Mouse (Mus musculus) neural tube, embryonic 13.5 days (tissue): ENCODE measurements around the gene Sqstm1. TPM values are rescaled to one million over a fixed set of nuclear protein-coding genes. Genes with fewer than 3 reads are reported as not detected.

Source experiments
- ATAC-seq: fragments of 200-750 bp; cut with Nextera tagmentation; 2 replicates; pipeline ENCODE4 v1.8.0; 2017; ENCODE audit warnings: low read depth, mild to moderate bottlenecking, moderate TSS enrichment, moderate library complexity
- H3K27ac ChIP-seq: fragments of 300-500 bp; sonication (generic); replicated peaks from 2 replicates; pipeline ENCODE4 v1.5.1; 2015; ENCODE audit warnings: moderate library complexity, mild to moderate bottlenecking, inconsistent platforms
- H3K27me3 ChIP-seq: fragments of 300-500 bp; sonication (generic); 2 replicates; pipeline ENCODE4 v1.6.1; 2015; ENCODE audit warnings: mild to moderate bottlenecking, inconsistent platforms
- H3K36me3 ChIP-seq: fragments of 300-500 bp; sonication (generic); 2 replicates; pipeline ENCODE4 v1.6.1; 2015; ENCODE audit warnings: mild to moderate bottlenecking, inconsistent platforms
- H3K4me1 ChIP-seq: fragments of 300-500 bp; sonication (generic); replicated peaks from 2 replicates; pipeline ENCODE4 v1.6.1; 2015; ENCODE audit warnings: inconsistent platforms
- H3K4me2 ChIP-seq: fragments of 300-500 bp; sonication (generic); 2 replicates; pipeline ENCODE4 v1.6.1; 2015; ENCODE audit warnings: inconsistent platforms, mild to moderate bottlenecking, moderate library complexity
- H3K4me3 ChIP-seq: fragments of 300-500 bp; sonication (generic); 2 replicates; pipeline ENCODE4 v1.5.1; 2015; ENCODE audit warnings: mild to moderate bottlenecking, inconsistent platforms
- H3K9ac ChIP-seq: fragments of 300-500 bp; sonication (generic); 2 replicates; pipeline ENCODE4 v1.6.1; 2015; ENCODE audit warnings: moderate library complexity, mild to moderate bottlenecking, inconsistent platforms
- H3K9me3 ChIP-seq: fragments of 300-500 bp; sonication (generic); 2 replicates; pipeline ENCODE4 v1.6.1; 2016; ENCODE audit warnings: inconsistent platforms
- WGBS: fragments of 180-500 bp; shearing (Covaris S2); methylation state at CpG from one replicate; pipeline ENCODE4 v1.1.7; 2015; 5-methylcytosine and 5-hydroxymethylcytosine counted together
- polyA plus RNA-seq: library from polyadenylated mRNA; unstranded; fragments of >200 nt; fragmentation: Nextera tagmentation; extraction: Ambion mirVana; gene quantifications from 2 replicates; pipeline ENCODE4 v1.2.1, GENCODE M21; 2015

Sqstm1 gene
- polyA plus RNA-seq, 1 experiment from 2014 or later = 343 TPM

DNA sequence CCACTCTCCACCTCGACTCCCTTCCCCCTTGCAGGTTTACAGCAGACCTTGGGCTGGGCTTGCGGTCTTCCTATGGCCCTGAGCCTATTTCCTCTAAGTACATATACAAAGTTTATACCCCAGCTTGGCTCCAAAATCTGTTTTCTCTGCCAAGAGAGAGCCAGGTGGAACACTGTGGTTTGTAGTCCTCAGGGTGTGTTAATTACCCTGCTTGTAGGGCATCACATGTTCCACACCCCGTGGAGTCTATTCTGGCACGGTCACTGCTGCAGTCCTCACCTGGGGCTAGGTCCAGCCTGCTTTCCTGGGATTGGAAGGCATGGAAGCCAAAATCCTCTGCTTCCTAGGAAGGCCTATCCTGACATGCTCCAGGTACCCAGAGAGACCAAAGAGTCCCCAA lies 17.1 kb upstream of the Sqstm1 start:
- Histone ChIP-seq H3K27me3 (0 out of 2 replicates have a peak, but pooled peaks cover 4% of the 10 kb centered on the region), H3K4me2 (peak overlapping the region; percentile 98; the same call in 1 of the 2 replicates), H3K36me3 (peaks cover 21% of the 10 kb centered on the region), H3K9ac (no peak overlapping the region), H3K4me3 (no peak overlapping the region), H3K9me3 (no peaks in the 10 kb centered on the region), H3K27ac (no peak overlapping the region), H3K4me1 (peaks cover 64% of the 10 kb centered on the region)
- WGBS = 80% methylated on average over 4 of the region's 4 CpGs
- no peak for ATAC-seq

DNA sequence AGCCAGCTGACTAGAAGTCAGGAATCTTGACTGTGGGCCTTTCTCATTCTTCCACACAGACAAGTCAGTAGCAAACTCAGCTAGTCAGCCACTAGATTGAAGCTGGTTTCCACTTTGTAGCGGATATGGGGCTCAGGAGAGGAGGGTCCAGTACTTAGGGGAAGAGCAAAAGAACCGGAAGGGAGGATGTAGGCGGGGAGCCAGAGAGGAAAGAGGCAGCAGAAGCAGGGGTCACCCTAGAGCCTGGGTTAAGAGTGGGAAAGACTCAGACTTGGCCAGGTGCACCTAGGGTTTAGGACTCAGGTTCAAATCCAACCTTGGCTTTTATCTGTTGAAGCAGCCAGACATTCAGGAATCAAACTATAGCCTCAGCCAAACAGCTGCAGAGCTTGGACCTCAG lies 16.6 kb upstream of the Sqstm1 start:
- Histone ChIP-seq H3K4me3 (peak overlapping the region; percentile 90), H3K4me1 (peaks cover 68% of the 10 kb centered on the region), H3K27me3 (0 out of 2 replicates have a peak, but pooled peaks cover 4% of the 10 kb centered on the region), H3K27ac (peak overlapping the region; percentile 95; the same call in 1 of the 2 replicates), H3K9ac (0 out of 2 replicates have a peak overlapping the region, but pooled peaks have one; percentile 38), H3K36me3 (peaks cover 16% of the 10 kb centered on the region), H3K4me2 (peak overlapping the region; percentile 98), H3K9me3 (no peaks in the 10 kb centered on the region)
- WGBS = 79% methylated on average over 3 of the region's 3 CpGs
- ATAC-seq = no peak

DNA sequence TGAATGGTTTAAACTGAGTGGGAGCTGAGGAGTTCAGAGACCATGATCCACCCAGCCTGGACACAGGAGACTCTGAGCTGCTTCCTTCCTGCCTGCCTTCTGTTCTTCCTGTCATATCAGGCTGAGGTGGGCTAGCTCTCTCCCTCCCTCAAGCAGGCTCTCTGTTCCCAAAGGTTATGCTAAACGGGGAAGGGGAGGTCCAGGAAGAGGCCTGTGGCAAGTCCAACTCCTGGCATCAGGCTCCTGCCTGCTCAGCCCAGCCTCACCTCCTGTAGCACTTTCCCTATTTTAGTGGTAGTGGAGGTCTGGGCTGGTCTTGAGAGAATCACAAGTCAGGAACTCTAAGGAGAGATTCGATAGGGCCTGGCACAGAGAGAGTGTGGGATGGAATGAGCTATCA lies 15.8 kb upstream of the Sqstm1 start:
- H3K27me3 ChIP-seq = 0 out of 2 replicates have a peak, but pooled peaks cover 4% of the 10 kb centered on the region
- no peak for ATAC-seq
- H3K4me3 ChIP-seq = peak overlapping the region; percentile 90
- H3K36me3 ChIP-seq = peaks cover 7% of the 10 kb centered on the region
- H3K4me2 ChIP-seq = peak overlapping the region; percentile 98
- peak overlapping the region; percentile 95 for H3K27ac ChIP-seq
- H3K4me1 ChIP-seq = peaks cover 68% of the 10 kb centered on the region
- WGBS = 36% methylated on average over 2 of the region's 2 CpGs
- no peaks in the 10 kb centered on the region for H3K9me3 ChIP-seq
- peak overlapping the region; percentile 99 for H3K9ac ChIP-seq

DNA sequence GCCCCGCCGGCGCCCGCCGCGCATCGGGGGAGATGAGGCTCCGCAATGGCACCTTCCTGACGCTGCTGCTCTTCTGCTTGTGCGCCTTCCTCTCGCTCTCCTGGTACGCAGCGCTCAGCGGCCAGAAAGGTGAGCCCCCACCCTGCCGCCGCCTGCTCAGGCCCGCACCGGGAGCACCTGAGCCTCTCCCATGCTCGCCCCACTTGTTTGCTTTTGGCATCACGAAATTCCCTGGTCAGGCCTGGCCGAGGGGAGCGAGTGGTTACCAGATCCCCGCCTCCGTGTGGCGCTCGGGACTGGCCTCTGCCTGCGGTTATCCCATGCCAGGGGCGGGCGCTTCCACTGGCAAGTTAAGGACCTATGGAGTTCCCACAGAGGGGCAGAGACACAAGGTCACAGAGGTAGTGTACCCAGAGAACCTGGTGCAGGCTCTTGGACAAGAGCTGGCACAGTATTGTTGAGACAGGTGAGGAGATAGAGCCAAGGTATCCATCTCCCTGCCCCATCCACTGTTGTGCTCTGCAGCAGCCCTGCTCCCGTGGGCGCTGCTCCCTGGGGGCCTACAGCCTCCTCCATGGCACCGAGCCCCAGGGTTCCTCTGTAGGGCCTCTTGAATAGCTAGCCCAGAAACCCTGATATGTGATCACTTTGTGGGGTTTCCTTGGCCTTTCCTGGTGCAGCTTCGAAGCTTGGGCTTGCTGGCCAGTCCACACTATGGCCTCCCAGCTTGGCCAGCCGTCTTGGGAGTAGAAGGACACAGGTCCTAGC lies 15.2 kb upstream of the Sqstm1 start:
- H3K27ac ChIP-seq = peak overlapping the region; percentile 95
- 0 out of 2 replicates have a peak, but pooled peaks cover 4% of the 10 kb centered on the region for H3K27me3 ChIP-seq
- WGBS = 4% methylated on average over 34 of the region's 34 CpGs
- H3K9me3 ChIP-seq = no peaks in the 10 kb centered on the region
- H3K9ac ChIP-seq = peak overlapping the region; percentile 99
- peak overlapping the region; percentile 90 for H3K4me3 ChIP-seq
- H3K36me3 ChIP-seq = peaks cover 4% of the 10 kb centered on the region
- H3K4me2 ChIP-seq = peak overlapping the region; percentile 98
- peaks cover 65% of the 10 kb centered on the region for H3K4me1 ChIP-seq
- ATAC-seq = peak; percentile 45

DNA sequence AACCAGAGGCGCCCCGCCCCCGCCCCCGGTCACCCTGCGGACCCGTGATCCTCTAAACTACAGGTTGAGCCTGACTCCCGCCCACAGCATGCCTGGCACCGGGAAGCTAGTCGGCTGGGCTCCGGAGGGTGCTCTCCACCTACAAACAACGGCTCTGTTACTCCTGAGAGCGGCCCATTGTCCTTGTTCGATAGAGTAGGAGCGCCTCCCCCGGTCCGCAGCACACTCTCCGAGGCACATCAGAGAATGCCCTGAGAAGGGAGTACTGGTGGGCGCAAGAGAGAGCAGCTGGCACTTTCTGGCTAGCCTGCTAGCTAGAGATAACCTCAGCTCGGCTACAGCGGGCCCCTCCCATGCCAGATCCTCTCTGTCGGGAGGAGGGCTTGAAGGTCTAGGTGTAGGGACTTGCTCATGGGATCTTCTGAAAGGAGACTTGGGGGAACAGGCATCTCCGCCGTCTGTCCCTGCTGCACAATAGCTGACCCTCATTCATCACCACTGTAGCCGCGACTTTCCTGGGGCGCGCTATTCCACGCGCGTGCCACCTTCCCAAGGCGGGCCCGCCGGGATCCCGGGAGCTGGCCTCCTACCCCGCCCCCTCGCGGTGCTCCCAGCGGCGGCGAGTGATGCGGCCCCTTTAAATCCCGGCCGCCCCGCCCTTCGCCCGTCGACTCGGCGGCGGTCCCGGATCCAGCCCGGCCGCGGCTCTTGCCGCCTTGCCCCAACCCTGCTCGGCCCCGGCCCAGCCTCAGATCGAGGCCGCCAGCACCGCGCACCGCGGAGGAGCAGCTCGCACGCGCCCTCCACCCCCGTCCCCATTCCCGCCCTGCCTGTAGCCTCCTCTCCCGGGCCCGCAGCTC lies 14.3 kb upstream of the Sqstm1 start:
- Histone ChIP-seq H3K27me3 (no peaks in the 10 kb centered on the region), H3K9ac (peak overlapping the region; percentile 99), H3K4me3 (peak overlapping the region; percentile 90), H3K9me3 (no peaks in the 10 kb centered on the region), H3K4me1 (peaks cover 62% of the 10 kb centered on the region), H3K4me2 (peak overlapping the region; percentile 98), H3K36me3 (no peaks in the 10 kb centered on the region; the same call in 1 of the 2 replicates), H3K27ac (peak overlapping the region; percentile 95)
- peak; percentile 84 for ATAC-seq
- under 1% methylated on average over 68 of the region's 70 CpGs for WGBS

DNA sequence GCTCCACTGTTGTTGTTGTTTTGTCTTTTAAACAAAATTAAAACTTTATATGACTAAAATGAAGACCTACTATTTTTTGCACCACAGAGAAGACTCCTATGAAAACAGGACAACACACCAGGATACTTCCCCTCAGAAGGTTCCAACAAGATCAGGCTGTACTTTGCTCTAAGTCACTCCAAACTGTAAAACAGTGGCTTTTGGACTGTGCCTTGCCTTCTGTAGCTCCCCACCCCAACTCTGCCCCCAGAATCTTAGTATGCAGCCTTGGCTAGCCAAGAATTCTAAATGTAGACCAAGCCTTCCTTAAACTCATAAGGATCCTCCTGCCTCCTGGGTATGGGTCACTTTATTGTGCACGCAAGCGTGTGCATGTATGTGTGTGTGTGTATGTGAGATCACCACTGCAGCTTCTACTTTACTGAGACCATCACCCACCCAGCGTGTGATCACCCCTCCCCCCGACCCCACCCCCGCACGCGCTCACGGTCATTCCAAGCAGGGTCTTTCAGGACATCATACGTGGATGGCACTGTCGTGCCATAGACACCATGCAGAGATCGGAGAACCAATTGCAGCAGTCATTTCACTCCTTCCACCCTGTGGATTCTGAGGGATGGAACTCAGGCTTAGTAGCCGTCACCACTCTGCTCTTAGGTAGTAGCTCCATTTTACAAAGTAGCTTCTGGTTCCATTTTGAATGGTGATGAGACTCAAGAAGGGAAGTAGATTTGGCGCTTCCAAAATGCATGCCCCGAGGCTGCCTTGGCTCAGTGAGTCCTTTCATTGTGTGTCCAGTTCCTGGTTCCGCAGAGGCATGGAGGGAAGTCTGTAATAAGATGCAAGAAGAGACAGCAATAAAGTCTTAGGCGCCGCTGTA lies 13.4 kb upstream of the Sqstm1 start:
- Histone ChIP-seq H3K36me3 (no peaks in the 10 kb centered on the region; the same call in 1 of the 2 replicates), H3K9me3 (no peaks in the 10 kb centered on the region), H3K27ac (peak overlapping the region; percentile 95), H3K4me2 (peak overlapping the region; percentile 98), H3K4me1 (peaks cover 55% of the 10 kb centered on the region), H3K4me3 (peak overlapping the region; percentile 90), H3K9ac (peak overlapping the region; percentile 99), H3K27me3 (no peaks in the 10 kb centered on the region)
- peak; percentile 20 for ATAC-seq
- 4% methylated on average over 17 of the region's 17 CpGs for WGBS

DNA sequence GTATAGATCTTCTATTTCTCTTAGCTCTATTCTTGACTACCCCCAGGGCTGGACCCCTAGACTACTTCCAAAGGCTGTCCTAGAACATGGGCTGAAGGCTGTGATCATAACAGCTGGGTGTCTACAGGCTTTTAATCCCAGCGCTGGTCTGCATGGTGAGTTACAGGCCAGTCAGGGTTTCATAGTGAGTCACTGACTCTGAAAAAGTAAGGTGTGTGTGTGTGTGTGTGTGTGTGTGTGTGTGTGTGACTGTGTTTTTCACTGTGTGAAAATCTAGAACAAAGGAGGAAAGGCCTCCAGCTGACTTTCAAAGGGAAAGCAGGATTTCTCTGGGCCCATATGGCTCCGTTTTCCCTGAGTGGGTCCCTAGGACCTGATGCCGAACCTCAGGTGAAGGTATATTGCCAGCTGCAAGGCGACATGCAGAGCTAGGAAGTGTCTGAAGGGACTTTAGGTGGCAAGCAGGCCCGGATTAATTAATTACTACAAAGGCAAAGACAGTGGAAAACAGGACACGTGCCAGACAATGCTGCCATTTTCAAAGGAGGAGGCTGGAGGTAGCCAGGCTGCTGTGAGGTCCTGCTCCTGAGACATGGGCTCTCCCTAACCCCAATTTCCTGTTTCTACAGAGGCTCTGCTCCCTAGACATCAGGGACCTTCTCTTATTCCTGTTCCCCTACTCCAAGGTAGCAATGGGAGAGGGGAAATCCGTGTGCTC lies 12.1 kb upstream of the Sqstm1 start:
- Histone ChIP-seq H3K4me1 (peaks cover 42% of the 10 kb centered on the region), H3K4me2 (peak overlapping the region; percentile 98), H3K27me3 (no peaks in the 10 kb centered on the region), H3K4me3 (peak overlapping the region; percentile 90), H3K36me3 (no peaks in the 10 kb centered on the region; the same call in 1 of the 2 replicates), H3K9ac (peak overlapping the region; percentile 99), H3K27ac (0 out of 2 replicates have a peak overlapping the region, but pooled peaks have one; percentile 3), H3K9me3 (no peaks in the 10 kb centered on the region)
- 46% methylated on average over 7 of the region's 7 CpGs for WGBS
- ATAC-seq = no peak

DNA sequence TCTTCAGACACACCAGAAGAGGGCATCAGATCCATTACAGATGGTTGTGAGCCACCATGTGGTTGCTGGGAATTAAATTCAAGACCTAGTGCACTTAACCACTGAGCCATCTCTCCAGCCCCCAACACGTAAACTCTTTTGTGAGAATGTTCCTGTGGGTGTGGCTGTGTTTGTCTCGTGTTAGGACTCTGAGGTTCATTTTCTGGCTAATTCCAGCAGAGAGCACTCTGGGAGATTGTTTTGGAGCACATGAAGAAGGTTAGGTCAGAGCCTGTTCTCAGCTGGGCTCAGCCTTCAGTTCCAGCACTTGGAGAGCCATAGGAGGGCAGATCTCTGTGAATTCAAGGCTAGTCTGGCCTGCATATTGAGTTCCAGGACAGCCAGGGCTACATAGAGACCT lies 9.2 kb upstream of the Sqstm1 start:
- H3K4me3 ChIP-seq = no peak overlapping the region
- H3K9me3 ChIP-seq = no peaks in the 10 kb centered on the region
- no peak for ATAC-seq
- H3K4me2 ChIP-seq = no peak overlapping the region
- H3K9ac ChIP-seq = no peak overlapping the region
- H3K27ac ChIP-seq = no peak overlapping the region
- no peaks in the 10 kb centered on the region for H3K36me3 ChIP-seq
- H3K4me1 ChIP-seq = peaks cover 32% of the 10 kb centered on the region
- WGBS = 41% methylated on average over 2 of the region's 2 CpGs
- H3K27me3 ChIP-seq = no peaks in the 10 kb centered on the region

DNA sequence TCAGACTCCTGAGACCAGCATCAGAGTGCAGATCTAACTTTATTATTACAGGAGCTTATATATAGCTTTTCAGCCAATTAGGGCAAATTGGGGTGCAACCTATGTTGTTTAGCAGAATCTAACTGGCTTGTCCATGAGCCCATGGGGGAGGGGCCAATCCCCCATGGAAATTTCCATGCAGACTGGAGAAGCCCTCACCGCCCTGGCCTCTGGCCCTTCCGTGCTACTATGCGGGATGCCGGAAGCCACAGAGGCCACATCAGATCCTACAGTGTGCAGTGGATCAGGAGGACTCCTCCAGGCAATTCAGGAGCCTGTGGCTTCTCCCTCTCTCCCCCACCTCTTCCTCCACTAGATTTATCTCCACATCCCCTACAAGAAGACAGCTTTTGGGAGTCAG lies 7.2 kb upstream of the Sqstm1 start:
- no peak for ATAC-seq
- H3K4me1 ChIP-seq = peaks cover 15% of the 10 kb centered on the region
- no peak overlapping the region for H3K4me3 ChIP-seq
- no peaks in the 10 kb centered on the region for H3K9me3 ChIP-seq
- H3K36me3 ChIP-seq = no peaks in the 10 kb centered on the region
- no peak overlapping the region for H3K27ac ChIP-seq
- no peak overlapping the region for H3K9ac ChIP-seq
- H3K4me2 ChIP-seq = no peak overlapping the region
- H3K27me3 ChIP-seq = no peaks in the 10 kb centered on the region
- 70% methylated on average over 4 of the region's 4 CpGs for WGBS

DNA sequence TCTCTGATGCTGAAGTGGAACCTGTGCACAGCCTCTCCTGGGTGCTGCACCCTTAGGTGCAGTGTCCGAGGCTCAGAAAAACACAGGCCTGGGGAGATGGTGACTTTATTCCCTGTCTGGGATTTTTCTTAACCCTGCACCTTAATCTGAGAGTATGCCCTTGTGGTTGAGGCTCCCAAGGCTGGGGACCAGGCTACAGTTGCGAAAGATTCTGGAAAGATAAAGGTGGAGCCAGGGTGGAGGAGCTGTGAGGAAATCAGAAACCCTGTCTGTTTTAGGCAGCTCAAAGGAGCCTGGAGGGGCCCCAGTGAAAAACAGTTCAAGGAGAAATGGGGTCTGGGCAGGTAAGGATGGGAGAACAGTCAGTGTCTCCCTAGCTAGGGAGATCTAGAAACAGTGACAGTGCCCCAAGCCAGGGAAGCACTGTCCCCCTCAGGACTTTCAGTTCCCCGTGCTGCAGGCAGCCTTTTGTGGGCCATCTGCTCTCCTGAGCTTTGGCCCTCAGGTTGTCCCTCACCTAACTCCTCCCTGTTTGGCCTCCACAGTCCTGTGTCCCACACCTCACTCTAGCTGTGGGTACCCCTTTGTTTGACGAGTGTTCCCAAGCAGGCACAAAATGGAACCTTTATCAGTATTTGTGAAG lies 6.2 kb upstream of the Sqstm1 start:
- ATAC-seq = no peak
- Histone ChIP-seq H3K4me3 (no peak overlapping the region), H3K9ac (0 out of 2 replicates have a peak overlapping the region, but pooled peaks have one; percentile 32), H3K4me1 (peaks cover 11% of the 10 kb centered on the region; the same call in 1 of the 2 replicates), H3K27ac (no peak overlapping the region), H3K27me3 (no peaks in the 10 kb centered on the region), H3K4me2 (no peak overlapping the region), H3K36me3 (no peaks in the 10 kb centered on the region), H3K9me3 (no peaks in the 10 kb centered on the region)
- WGBS = 75% methylated on average over 4 of the region's 4 CpGs
